Mouse (Mus musculus) midbrain, embryonic 14.5 days (tissue): Measurements from ENCODE around the gene Acads. TPM values are rescaled to one million over a fixed set of nuclear protein-coding genes. Genes with fewer than 3 reads are reported as not detected.
"Not testable (repeated sequence)": the region's sequence is repeated elsewhere in the genome, so short reads cannot be mapped to it uniquely, and the experiment has no call there.

Experiments
- ATAC-seq: fragments of 200-750 bp; cut with Nextera tagmentation; 2 replicates; pipeline ENCODE4 v1.8.0; 2017; ENCODE audit warnings: moderate number of reproducible peaks, moderate library complexity; ENCODE audit not compliant: low FRiP score, low TSS enrichment
- DNase-seq: peaks from one replicate; pipeline ENCODE4 v3.0.0-alpha.2; 2015
- H3K27ac ChIP-seq: fragments of 300-500 bp; sonication (generic); replicated peaks from 2 replicates; pipeline ENCODE4 v1.5.1; 2014; ENCODE audit warnings: mild to moderate bottlenecking, low read depth, low read length, moderate library complexity
- H3K27me3 ChIP-seq: fragments of 300-500 bp; sonication (generic); 2 replicates; pipeline ENCODE4 v1.6.1; 2014; ENCODE audit warnings: low read length, control low read depth, mixed read lengths; ENCODE audit not compliant: control insufficient read depth, insufficient read depth
- H3K36me3 ChIP-seq: fragments of 300-500 bp; sonication (generic); 2 replicates; pipeline ENCODE4 v1.6.1; 2014; ENCODE audit warnings: low read length, control low read depth; ENCODE audit not compliant: control insufficient read depth, insufficient read depth
- H3K4me1 ChIP-seq: fragments of 300-500 bp; sonication (generic); 2 replicates; pipeline ENCODE4 v1.6.1; 2014; ENCODE audit warnings: mild to moderate bottlenecking, antibody characterized with exemption, low read length, control low read depth; ENCODE audit not compliant: control insufficient read depth, insufficient read depth
- H3K4me2 ChIP-seq: fragments of 300-500 bp; sonication (generic); 2 replicates; pipeline ENCODE4 v1.6.1; 2014; ENCODE audit warnings: mild to moderate bottlenecking, low read length, moderate library complexity
- H3K4me3 ChIP-seq: fragments of 300-500 bp; sonication (generic); replicated peaks from 2 replicates; pipeline ENCODE4 v1.5.1; 2014; ENCODE audit warnings: low read depth, low read length
- H3K9ac ChIP-seq: fragments of 300-500 bp; sonication (generic); replicated peaks from 2 replicates; pipeline ENCODE4 v1.6.1; 2014; ENCODE audit warnings: mild to moderate bottlenecking, low read length, moderate library complexity
- H3K9me3 ChIP-seq: fragments of 300-500 bp; sonication (generic); 2 replicates; pipeline ENCODE4 v1.6.1; 2016; ENCODE audit warnings: low read length, control low read depth, mixed read lengths; ENCODE audit not compliant: control insufficient read depth
- WGBS: fragments of 180-500 bp; shearing (Covaris S2); extraction: QIAGEN DNeasy Blood & Tissue Kit; methylation state at CpG from one replicate; pipeline ENCODE4 v1.1.7; 2014; 5-methylcytosine and 5-hydroxymethylcytosine counted together
- polyA plus RNA-seq: library from polyadenylated mRNA; unstranded; fragments of >200 nt; fragmentation: Nextera tagmentation; extraction: Ambion mirVana; gene quantifications from 2 replicates; pipeline ENCODE4 v1.2.1, GENCODE M21; 2014

Gene Acads
- polyA plus RNA-seq, 1 experiment from 2014 or later: 14.6 TPM

DNA sequence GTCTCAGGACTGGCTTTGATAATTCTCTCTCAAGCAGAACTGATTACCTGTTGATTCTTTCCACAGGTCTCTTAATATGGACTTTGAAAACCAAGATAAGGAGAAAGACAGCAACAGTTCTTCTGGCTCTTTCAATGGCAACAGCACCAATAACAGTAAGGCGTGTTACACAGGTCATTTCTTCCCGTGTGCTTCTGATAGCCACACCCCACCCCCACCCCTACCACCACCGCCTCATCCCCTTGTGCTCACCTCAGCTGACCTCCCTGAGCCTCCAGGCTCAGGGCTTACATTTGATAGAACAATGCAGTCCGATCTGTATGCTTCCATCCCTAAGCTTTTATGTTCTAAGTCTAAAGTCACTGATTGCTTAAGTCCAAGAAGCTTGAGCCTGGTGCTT, 44.4 kb downstream of the Acads start:
- 90% methylated on average over 4 of the region's 4 CpGs for WGBS
- Histone ChIP-seq H3K27ac (no peak overlapping the region), H3K36me3 (peaks cover 13% of the 10 kb centered on the region; the same call in 1 of the 2 replicates), H3K9me3 (no peaks in the 10 kb centered on the region), H3K4me3 (no peak overlapping the region), H3K27me3 (no peaks in the 10 kb centered on the region), H3K4me2 (no peak overlapping the region), H3K4me1 (no peaks in the 10 kb centered on the region), H3K9ac (no peak overlapping the region)
- ATAC-seq (no peak), DNase-seq (no peak)

DNA sequence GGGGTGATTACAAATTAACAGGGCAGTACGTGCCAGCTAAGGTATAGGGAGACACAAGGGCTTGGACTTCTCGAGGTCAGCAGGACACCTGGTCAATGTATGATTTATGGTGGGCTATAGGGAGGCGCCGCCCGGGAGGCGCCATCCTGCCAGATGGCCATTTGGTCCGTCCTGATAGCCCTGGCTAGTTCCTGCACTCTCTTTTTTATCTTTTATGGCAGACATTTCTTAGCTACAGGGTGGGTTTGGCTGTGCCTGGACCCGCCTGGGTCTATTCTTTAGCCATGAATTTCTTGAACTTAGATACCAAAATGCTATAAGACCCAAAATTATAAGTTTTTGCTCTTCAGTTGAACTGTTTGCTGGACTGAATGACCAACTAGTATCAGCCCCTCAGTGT, 45.8 kb downstream of the Acads start:
- not testable (repeated sequence) for H3K9ac ChIP-seq, H3K9me3 ChIP-seq, H3K4me1 ChIP-seq, ATAC-seq, H3K27ac ChIP-seq, H3K4me3 ChIP-seq, DNase-seq, H3K4me2 ChIP-seq, H3K27me3 ChIP-seq
- peaks cover 13% of the 10 kb centered on the region; the same call in 1 of the 2 replicates for H3K36me3 ChIP-seq
- WGBS: 86% methylated on average over 8 of the region's 8 CpGs

DNA sequence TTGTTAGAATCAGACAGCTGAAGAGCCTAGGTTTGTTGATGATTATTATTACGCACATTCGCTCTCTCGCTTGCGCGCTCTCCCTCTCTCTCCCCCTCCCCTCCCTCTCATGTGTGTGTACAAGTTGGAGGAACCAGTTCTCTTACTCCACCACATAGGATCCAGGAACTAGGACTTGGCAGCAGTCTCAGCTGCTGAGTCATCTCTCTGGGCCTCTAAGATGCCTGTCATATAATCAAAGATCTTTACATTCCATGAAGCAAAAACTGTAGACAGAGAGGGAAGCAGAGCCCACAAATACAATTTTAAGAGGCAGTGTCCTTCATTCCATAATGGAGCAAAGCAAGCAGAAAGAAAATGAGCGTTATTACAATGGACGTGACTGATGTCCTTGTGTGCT, 47.0 kb downstream of the Acads start:
- no peak overlapping the region for H3K9ac ChIP-seq
- no peak overlapping the region for H3K4me3 ChIP-seq
- H3K4me2 ChIP-seq: no peak overlapping the region
- peaks cover 13% of the 10 kb centered on the region; the same call in 1 of the 2 replicates for H3K36me3 ChIP-seq
- ATAC-seq (no peak), DNase-seq (no peak)
- no peaks in the 10 kb centered on the region for H3K4me1 ChIP-seq
- no peaks in the 10 kb centered on the region for H3K9me3 ChIP-seq
- no peak overlapping the region for H3K27ac ChIP-seq
- no peaks in the 10 kb centered on the region for H3K27me3 ChIP-seq
- 95% methylated on average over 7 of the region's 7 CpGs for WGBS

DNA sequence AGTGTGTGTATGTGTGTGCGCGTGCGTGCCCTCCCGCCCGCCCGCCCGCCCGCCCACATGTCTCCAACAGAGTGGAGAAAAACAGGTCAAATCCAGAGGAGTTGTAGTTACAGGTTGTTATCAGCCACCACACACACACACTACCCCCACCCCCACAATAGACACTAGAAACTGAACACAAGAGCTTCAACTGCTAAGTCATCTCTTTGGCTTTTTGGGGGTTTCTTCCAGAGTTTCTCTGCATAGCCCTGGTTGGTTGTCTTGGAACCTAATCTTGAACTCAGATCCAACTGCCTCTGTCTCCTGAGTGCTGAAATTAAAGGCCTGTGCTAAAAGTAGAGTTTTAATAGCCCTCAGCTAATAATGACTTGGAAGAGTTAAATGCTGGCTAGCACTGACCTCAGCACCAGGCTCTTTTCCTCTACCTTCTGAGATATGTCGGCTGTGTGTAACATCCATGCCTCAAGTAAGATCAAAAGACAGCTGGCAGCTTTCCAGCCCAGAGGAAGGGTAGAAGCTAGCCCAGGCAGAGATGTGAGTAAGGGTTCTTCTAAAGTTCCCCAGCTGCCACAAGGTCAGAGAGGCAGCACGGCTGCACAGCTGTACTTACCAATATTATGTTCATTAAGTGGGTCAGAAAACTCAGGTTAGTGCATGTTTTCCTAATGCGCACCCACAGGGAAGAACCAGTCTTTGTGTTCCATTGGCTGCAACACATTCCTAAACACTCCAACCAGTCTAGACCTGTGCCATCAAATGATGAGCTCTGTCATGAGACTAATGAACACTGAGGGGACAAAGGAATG, 47.8 kb downstream of the Acads start:
- DNase-seq: no peak
- Histone ChIP-seq H3K4me3 (no peak overlapping the region), H3K4me2 (no peak overlapping the region), H3K27me3 (no peaks in the 10 kb centered on the region), H3K27ac (no peak overlapping the region), H3K9me3 (no peaks in the 10 kb centered on the region), H3K9ac (no peak overlapping the region), H3K36me3 (peaks cover 12% of the 10 kb centered on the region; the same call in 1 of the 2 replicates), H3K4me1 (no peaks in the 10 kb centered on the region)
- no peak for ATAC-seq
- WGBS: 92% methylated on average over 11 of the region's 11 CpGs

DNA sequence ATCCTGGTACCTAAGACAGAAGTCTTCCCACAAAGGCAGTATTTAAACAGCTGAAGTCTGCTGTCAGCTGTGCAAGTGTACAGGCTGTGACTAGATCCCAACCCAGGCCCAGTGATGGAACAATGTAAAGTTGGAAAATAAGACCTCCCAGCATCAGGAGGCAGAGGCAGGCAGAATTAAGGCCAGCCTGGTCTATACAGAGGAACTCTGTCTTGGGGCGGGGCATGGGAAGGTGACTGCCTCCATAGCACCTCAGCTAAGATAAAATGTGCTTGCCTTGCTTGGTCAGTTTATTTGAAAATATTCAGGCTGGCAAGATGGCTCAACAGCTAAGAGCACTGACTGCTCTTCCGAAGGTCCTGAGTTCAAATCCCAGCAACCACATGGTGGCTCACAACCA, 48.7 kb downstream of the Acads start:
- H3K9me3 ChIP-seq: no peaks in the 10 kb centered on the region
- no peak for DNase-seq
- H3K27ac ChIP-seq: no peak overlapping the region
- WGBS: 91% methylated on average over 2 of the region's 2 CpGs
- H3K4me2 ChIP-seq: no peak overlapping the region
- H3K9ac ChIP-seq: no peak overlapping the region
- no peak for ATAC-seq
- no peaks in the 10 kb centered on the region for H3K27me3 ChIP-seq
- H3K4me3 ChIP-seq: no peak overlapping the region
- 0 out of 2 replicates have a peak, but pooled peaks cover 8% of the 10 kb centered on the region for H3K36me3 ChIP-seq
- no peaks in the 10 kb centered on the region for H3K4me1 ChIP-seq

DNA sequence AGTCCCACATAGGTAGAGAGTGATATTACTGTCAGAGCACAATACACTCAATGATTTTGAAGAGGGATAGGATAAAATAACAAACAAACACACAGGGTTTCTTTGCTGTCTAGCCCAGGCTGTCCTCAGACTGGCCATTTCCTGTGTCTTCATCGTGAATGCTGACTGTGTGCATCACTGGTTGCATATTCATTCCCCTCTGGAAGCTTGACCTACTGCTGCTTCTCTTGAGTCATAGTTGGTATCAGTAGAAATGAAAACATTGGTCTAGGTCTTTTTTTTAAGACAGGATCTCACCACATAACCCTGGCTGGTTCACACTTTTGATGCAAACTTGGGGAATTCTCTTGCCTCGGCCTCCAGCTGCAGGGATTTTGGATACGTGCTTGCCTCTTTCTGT, 49.5 kb downstream of the Acads start:
- DNase-seq (no peak), ATAC-seq (no peak)
- H3K9ac ChIP-seq: no peak overlapping the region
- no peaks in the 10 kb centered on the region for H3K4me1 ChIP-seq
- peaks cover 4% of the 10 kb centered on the region; the same call in 1 of the 2 replicates for H3K36me3 ChIP-seq
- 98% methylated on average over 3 of the region's 3 CpGs for WGBS
- H3K27me3 ChIP-seq: no peaks in the 10 kb centered on the region
- H3K4me3 ChIP-seq: no peak overlapping the region
- H3K9me3 ChIP-seq: no peaks in the 10 kb centered on the region
- no peak overlapping the region for H3K27ac ChIP-seq
- no peak overlapping the region for H3K4me2 ChIP-seq

DNA sequence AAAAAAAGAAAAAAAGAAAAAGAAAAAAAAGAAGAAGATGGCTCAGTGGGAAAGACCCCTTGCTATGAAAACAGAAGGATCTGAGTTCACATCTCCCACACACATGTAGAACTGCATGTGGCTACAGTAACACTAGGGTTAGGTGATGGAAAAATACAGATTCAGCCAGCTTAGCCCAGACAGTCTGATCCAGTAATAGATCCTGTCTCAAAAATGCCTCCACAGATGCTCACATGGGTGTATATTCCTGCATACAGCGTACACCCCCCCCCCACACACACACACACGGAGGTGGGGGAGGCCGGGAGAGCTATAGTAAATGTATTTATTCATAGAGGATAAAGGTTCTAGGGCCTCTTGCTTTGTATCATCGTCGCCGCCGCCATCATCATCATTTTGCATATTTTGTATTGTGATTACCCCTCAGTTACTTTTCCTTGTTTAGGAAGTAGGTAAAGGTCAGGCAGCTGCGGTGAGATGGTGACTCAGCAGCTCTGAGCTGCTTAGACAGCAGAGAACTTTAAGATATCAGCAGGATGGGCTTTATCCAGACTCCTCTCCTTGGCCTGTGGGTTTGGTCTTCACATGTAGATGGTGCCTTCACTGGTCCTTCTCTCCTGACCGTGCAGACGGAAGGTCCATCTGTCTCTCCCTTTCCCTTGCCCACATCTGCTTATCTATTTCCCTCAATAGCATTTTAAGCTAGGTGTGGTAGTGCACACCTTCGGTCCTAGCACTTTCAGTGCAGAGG, 50.3 kb downstream of the Acads start:
- no peaks in the 10 kb centered on the region for H3K4me1 ChIP-seq
- no peak for ATAC-seq
- WGBS: 94% methylated on average over 11 of the region's 11 CpGs
- no peak overlapping the region for H3K27ac ChIP-seq
- H3K9ac ChIP-seq: no peak overlapping the region
- no peaks in the 10 kb centered on the region for H3K9me3 ChIP-seq
- no peak overlapping the region for H3K4me2 ChIP-seq
- no peaks in the 10 kb centered on the region for H3K27me3 ChIP-seq
- H3K36me3 ChIP-seq: peaks cover 9% of the 10 kb centered on the region
- DNase-seq: no peak
- H3K4me3 ChIP-seq: no peak overlapping the region

DNA sequence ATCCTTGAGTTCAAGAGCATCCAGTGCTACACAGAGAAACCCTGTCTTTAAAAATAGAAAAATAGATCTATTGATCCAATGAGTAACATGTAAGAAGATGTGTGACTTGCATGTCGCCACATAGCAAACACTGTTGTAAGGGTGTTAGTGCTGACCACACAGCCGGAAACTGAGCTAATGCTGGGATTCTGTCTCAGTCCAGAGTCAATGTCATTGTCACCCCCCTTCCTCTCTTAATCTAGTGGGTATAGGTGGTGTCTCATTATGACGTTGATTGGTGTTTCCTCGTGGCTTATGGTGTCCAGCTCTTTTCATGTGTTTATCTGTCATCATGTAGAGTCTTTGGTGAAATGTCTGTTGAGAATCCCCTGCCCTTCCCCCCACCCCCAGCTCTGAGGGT, 52.9 kb downstream of the Acads start:
- H3K9me3 ChIP-seq: no peaks in the 10 kb centered on the region

More for the DNA sequence above, 52.9 kb downstream of the Acads start:
- ATAC-seq (no peak), DNase-seq (no peak)
- Histone ChIP-seq H3K4me1 (no peaks in the 10 kb centered on the region), H3K27ac (no peak overlapping the region), H3K4me2 (no peak overlapping the region), H3K4me3 (no peak overlapping the region), H3K9ac (no peak overlapping the region), H3K36me3 (peaks cover 11% of the 10 kb centered on the region), H3K27me3 (no peaks in the 10 kb centered on the region)
- WGBS: 83% methylated on average over 4 of the region's 4 CpGs
